Mouse (Mus musculus): Measurements from ENCODE around the gene Acad9.
"Not testable (repeated sequence)": the region's sequence is repeated elsewhere in the genome, so short reads cannot be mapped to it uniquely, and the experiment has no call there.

The Acad9 gene

DNA sequence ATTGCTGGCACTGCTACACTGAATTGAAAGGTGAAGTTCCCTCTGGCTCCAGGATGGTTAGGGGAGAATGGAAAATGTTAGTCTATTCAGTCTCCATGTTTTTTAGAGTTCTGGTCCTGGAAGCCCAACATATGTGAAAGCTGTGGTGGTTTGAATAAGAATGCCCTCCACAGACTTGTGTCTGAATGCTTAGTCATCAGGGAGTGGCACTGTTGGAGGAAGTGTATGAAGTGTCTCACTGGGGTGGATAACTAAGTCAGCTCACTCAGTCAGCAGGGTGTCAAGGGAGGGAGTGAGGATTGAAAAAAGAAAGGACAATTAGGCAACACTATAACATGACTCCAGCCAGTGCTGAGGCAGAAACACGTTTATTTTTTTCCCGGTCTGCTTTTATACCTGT, 29.6 kb downstream of the Acad9 start:
- DNase-seq, result no peak

DNA sequence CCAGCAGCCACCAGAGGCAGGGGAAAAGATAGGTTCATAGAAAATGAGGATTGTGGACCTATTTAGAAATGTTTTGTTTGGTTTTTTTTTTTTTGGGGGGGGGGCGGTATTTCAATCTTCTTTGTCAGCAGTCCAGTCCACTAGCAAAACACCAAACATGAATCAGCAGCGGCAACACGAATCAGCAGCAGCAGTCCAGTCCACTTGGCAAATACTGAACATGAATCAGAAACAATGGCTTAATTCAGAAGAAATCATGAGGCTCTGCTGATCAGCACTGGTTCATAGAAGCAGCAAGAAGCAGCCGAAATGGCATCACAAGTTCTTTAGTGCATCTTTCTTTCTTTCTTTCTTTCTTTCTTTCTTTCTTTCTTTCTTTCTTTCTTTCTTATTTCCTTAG, 50.3 kb downstream of the Acad9 start:
- no peak for DNase-seq

DNA sequence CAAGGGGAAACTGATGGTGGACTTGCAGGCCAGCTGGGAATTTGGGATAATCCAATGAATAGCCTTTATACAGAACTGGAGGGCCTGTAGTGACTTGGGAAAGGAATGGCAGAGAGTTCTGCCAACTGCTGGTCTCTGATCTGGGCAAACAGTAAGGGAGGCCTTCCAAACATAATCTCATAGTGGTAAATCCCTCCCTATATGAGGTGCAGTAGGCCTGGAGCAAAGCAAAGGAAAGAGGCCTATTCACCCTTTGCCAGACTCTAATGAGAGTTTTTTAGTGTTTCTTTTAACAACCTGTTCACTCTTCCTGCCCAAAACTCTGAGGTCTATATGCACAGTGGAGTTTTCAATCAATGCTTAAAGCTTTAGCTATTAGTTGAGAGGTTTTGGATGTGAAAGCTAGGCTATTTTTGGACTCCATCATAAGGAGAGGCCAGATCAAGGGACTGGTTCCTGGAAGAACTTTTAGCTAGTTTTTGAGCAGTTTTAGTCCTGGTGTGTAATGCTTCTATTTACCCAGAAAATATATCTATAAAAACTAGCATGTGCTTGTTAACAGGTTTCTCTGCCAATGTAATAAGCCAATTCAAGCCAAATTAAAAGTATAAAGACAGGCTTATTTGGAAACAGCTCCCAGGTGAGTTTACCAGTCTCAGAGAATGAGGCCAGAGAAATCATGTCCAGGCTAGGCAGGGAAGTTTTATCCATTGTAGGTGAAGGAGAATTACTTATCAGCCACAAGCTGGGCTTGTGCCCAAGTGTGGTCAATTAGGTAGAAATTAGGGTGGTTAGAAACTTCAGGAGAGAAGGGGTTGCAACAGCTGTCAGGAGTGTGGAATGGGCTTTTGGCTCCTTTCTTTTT, 54.1 kb downstream of the Acad9 start:
- no peak for DNase-seq

DNA sequence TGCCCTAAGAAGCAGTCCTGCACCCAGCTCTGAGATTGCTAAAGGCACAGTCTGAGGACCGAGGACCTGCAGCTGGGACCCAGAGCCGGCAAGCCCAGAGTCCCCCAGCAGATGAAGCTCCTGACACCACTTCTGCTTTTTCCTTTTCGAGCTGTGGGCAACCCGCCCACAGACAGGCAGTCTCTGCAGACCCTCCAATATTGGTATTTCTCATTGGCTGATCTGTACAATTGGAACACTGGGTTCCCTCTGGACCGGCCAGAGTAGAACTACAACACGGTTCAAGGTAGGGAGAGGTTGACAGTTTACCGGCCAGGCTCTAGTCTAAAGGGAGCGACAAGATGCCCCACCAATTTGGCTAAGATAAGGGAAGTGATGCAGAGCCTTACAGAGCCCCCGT, 60.4 kb downstream of the Acad9 start:
- not testable (repeated sequence) for DNase-seq

DNA sequence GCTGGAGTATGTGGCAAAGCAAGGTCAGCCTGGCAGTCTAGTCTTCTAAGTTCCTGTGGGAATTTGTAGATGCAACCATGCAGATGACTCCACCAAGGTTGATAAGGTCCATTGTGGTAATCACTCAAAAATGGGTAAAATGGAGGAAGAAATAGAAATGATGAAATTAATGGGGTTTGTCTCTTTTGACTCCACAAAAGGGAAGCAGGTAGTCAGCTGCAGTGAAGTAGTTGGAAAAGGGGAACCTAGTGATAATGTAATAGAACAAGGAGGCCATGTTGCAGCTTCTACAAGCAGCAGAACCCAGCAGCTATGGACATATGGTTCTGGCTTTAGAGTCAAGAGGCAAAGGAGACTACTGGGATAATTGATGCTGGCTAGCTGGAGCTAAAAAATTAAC, 70.4 kb downstream of the Acad9 start:
- no peak for DNase-seq

DNA sequence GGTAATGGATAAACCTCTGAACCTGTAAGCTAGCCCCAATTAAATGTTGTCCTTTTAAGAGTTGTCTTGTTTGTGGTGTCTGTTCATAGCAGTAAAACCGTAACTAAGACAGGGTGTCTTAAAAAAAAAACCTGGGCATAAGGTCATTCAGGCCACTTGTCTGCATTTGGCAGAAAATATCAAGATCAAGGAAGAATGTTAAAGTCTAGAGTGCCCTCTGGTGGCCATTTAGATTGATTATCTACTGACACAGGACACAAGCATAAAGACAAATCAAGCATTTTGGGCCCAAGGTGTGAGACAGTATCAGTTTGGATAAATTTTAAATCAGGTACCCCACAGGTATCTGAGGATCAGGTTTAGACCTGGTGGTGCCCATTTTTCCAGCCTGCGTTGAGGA, 71.8 kb downstream of the Acad9 start:
- DNase-seq, result peak; percentile 44

DNA sequence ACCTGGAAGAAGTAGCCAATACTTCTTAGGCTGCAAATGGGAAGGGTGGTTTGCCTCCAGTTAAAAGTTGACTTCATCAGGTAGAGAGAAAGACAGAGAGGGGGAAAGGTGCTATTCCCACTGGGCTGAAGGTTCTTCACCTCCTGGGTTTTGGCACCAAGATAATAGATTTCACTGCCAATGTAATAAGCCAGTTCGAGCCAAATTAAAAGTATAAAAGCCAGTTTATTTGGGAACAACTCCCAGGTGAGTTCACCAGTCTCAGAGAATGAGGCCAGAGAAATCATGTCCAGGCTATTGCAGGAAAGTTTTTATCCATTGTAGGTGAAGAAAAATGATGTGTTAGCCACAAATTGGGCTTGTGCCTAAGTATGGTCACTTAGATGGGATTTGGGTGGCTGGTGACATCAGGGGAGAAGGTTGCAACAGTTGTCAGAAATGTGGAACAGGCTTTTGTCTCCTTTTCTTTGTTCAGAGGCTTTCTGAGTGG, 72.4 kb downstream of the Acad9 start:
- DNase-seq, result no peak

DNA sequence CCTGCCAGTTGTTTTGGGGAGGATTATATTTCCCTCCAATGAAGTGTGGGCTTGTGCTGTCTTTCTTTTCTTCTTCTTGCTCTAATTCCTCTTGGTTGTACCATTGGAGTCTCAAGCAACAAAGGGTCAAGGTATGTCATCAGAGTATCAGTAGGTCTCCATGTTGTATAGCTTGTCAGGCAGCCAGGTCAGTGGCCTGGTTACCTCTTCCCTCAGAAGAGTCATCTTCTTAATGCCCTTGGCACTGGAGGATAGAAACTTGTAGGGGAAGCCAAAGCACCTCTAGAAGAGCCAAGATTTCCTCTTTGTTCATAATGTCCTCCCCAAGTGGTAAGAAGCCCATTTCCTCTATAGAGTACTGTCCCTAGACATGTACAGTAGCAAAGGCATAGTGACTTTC, 73.2 kb downstream of the Acad9 start:
- DNase-seq, result no peak

All from kidney, postnatal 14 days (tissue).